Mouse (Mus musculus) kidney, embryonic 16.5 days (tissue): ENCODE measurements around the gene Kazald1. TPM values are rescaled to one million over a fixed set of nuclear protein-coding genes. Genes with fewer than 3 reads are reported as not detected.

Experiments used
- polyA plus RNA-seq: library from polyadenylated mRNA; unstranded; fragments of >200 nt; fragmentation: Nextera tagmentation; extraction: Ambion mirVana; gene quantifications from 2 replicates; pipeline ENCODE4 v1.2.1, GENCODE M21; 2015

The Kazald1 gene
- polyA plus RNA-seq, 1 experiment from 2014 or later: 18.4 TPM

Other genes with a start within 250 kb of the Kazald1 start
- gene Slf2, start 144.1 kb upstream of the Kazald1 start, polyA plus RNA-seq: 38.7 and 46.0 TPM in 2 replicates
- 6.5 and 7.0 TPM in 2 replicates for gene Sema4g, start 86.1 kb upstream of the Kazald1 start, polyA plus RNA-seq
- gene Twnk, start 69.6 kb upstream of the Kazald1 start, polyA plus RNA-seq: 28.4 and 31.5 TPM in 2 replicates
- gene Mrpl43, start 68.8 kb upstream of the Kazald1 start, polyA plus RNA-seq: 69.5 and 72.8 TPM in 2 replicates
- 57.5 and 59.2 TPM in 2 replicates for gene Lzts2, start 60.8 kb upstream of the Kazald1 start, polyA plus RNA-seq
- gene Pdzd7, start 29.5 kb upstream of the Kazald1 start, polyA plus RNA-seq: 0.82 and 0.89 TPM in 2 replicates
- gene Sfxn3, start 27.7 kb upstream of the Kazald1 start, polyA plus RNA-seq: 25.6 and 27.4 TPM in 2 replicates
- not detected in 2 replicates for gene Tlx1, start 75.4 kb downstream of the Kazald1 start, polyA plus RNA-seq
- not detected in 2 replicates for gene Lbx1, start 160.6 kb downstream of the Kazald1 start, polyA plus RNA-seq